Mouse (Mus musculus) liver, embryonic 15.5 days (tissue): ENCODE measurements around the gene Olfr54. TPM values are rescaled to one million over a fixed set of nuclear protein-coding genes. Genes with fewer than 3 reads are reported as not detected.
"Not testable (repeated sequence)": the region's sequence is repeated elsewhere in the genome, so short reads cannot be mapped to it uniquely, and the experiment has no call there.

Experiments used
- ATAC-seq: fragments of 200-750 bp; cut with Nextera tagmentation; 2 replicates; pipeline ENCODE4 v1.8.0; 2017; ENCODE audit warnings: moderate number of reproducible peaks, mild to moderate bottlenecking, moderate library complexity; ENCODE audit not compliant: insufficient read depth
- H3K27ac ChIP-seq: fragments of 300-500 bp; sonication (generic); replicated peaks from 2 replicates; pipeline ENCODE4 v1.5.1; 2015; ENCODE audit warnings: mild to moderate bottlenecking, inconsistent platforms
- H3K27me3 ChIP-seq: fragments of 300-500 bp; sonication (generic); 2 replicates; pipeline ENCODE4 v1.6.1; 2015; ENCODE audit warnings: mild to moderate bottlenecking, inconsistent platforms
- H3K36me3 ChIP-seq: fragments of 300-500 bp; sonication (generic); replicated peaks from 2 replicates; pipeline ENCODE4 v1.6.1; 2015; ENCODE audit warnings: moderate library complexity, mild to moderate bottlenecking, inconsistent platforms
- H3K4me1 ChIP-seq: fragments of 300-500 bp; sonication (generic); replicated peaks from 2 replicates; pipeline ENCODE4 v1.6.1; 2015; ENCODE audit warnings: inconsistent platforms
- H3K4me2 ChIP-seq: fragments of 300-500 bp; sonication (generic); 2 replicates; pipeline ENCODE4 v1.6.1; 2015; ENCODE audit warnings: moderate library complexity, mild to moderate bottlenecking, inconsistent platforms
- H3K4me3 ChIP-seq: fragments of 300-500 bp; sonication (generic); replicated peaks from 2 replicates; pipeline ENCODE4 v1.5.1; 2015; ENCODE audit warnings: mild to moderate bottlenecking, inconsistent platforms
- H3K9ac ChIP-seq: fragments of 300-500 bp; sonication (generic); 2 replicates; pipeline ENCODE4 v1.6.1; 2015; ENCODE audit warnings: moderate library complexity, mild to moderate bottlenecking, inconsistent platforms
- H3K9me3 ChIP-seq: fragments of 300-500 bp; sonication (generic); replicated peaks from 2 replicates; pipeline ENCODE4 v1.6.1; 2016; ENCODE audit warnings: inconsistent platforms
- WGBS: fragments of 180-500 bp; shearing (Covaris S2); methylation state at CpG from one replicate; pipeline ENCODE4 v1.1.7; 2015; ENCODE audit warnings: mixed read lengths; ENCODE audit not compliant: insufficient replicate concordance; 5-methylcytosine and 5-hydroxymethylcytosine counted together
- polyA plus RNA-seq: library from polyadenylated mRNA; unstranded; fragments of >200 nt; fragmentation: Nextera tagmentation; extraction: Ambion mirVana; gene quantifications from 2 replicates; pipeline ENCODE4 v1.2.1, GENCODE M21; 2015

The Olfr54 gene
- not detected in 2 replicates for polyA plus RNA-seq

DNA sequence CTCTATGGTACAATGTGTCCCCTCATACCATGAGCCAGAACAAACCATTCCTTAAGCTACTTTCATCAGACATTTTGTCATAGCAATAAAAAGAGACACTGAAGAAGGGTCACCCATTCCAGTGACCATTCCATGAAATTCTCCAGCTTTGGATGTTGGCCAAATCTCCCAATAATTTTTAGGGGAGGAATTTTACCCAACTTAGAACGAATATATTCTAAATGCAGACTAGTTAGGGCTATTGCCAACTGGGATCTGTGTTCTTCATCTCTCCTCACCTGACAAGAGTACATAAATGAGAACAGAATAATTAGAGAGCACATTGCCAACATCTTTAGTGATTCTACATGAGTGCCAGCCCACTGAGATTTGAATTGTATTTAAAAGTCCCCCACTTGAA lies at the start of gene Olfr54:
Olfr54 (plus strand) TSS at position 301 of the 400 bp plus-strand sequence.
- Histone ChIP-seq H3K4me2 (no peak within 1 kb of the TSS), H3K9me3 (no peaks in the 10 kb centered on the region), H3K4me1 (no peaks in the 10 kb centered on the region), H3K36me3 (no peaks in the 10 kb centered on the region), H3K4me3 (no peak within 1 kb of the TSS), H3K9ac (no peak within 1 kb of the TSS), H3K27me3 (no peaks in the 10 kb centered on the region), H3K27ac (no peak within 1 kb of the TSS)
- ATAC-seq, result no peak
- WGBS, result 21% methylated on average over 1 of the region's 1 CpGs

GRCm38 (mm10) chr11:50964886-50965285 lies 49.1 kb upstream of the Olfr54 start:
- Histone ChIP-seq H3K9me3 (no peaks in the 10 kb centered on the region), H3K9ac (no peak overlapping the region), H3K27me3 (no peaks in the 10 kb centered on the region), H3K4me2 (no peak overlapping the region), H3K27ac (no peak overlapping the region), H3K4me3 (no peak overlapping the region), H3K4me1 (no peaks in the 10 kb centered on the region), H3K36me3 (no peaks in the 10 kb centered on the region)
- no peak for ATAC-seq
- 20% methylated on average over 2 of the region's 2 CpGs for WGBS

GRCm38 (mm10) chr11:50966230-50966629 lies 47.8 kb upstream of the Olfr54 start, which contains the start of gene Olfr1378:
Gene Olfr1378, plus strand, starts transcription at chr11:50966530.
- H3K4me1 ChIP-seq, result no peaks in the 10 kb centered on the region
- H3K4me3 ChIP-seq, result no peak within 1 kb of the TSS
- H3K9ac ChIP-seq, result no peak within 1 kb of the TSS
- WGBS, result 71% methylated on average over 11 of the region's 11 CpGs
- no peaks in the 10 kb centered on the region for H3K27me3 ChIP-seq
- no peak for ATAC-seq
- no peaks in the 10 kb centered on the region for H3K36me3 ChIP-seq
- H3K27ac ChIP-seq, result no peak within 1 kb of the TSS
- no peaks in the 10 kb centered on the region for H3K9me3 ChIP-seq
- H3K4me2 ChIP-seq, result no peak within 1 kb of the TSS

GRCm38 (mm10) chr11:50977216-50977615 lies 36.8 kb upstream of the Olfr54 start:
- Histone ChIP-seq H3K9ac (no peak overlapping the region), H3K27ac (no peak overlapping the region), H3K4me2 (no peak overlapping the region), H3K27me3 (no peaks in the 10 kb centered on the region), H3K9me3 (no peaks in the 10 kb centered on the region), H3K4me1 (no peaks in the 10 kb centered on the region), H3K36me3 (no peaks in the 10 kb centered on the region), H3K4me3 (no peak overlapping the region)
- 64% methylated on average over 4 of the region's 4 CpGs for WGBS
- no peak for ATAC-seq

DNA sequence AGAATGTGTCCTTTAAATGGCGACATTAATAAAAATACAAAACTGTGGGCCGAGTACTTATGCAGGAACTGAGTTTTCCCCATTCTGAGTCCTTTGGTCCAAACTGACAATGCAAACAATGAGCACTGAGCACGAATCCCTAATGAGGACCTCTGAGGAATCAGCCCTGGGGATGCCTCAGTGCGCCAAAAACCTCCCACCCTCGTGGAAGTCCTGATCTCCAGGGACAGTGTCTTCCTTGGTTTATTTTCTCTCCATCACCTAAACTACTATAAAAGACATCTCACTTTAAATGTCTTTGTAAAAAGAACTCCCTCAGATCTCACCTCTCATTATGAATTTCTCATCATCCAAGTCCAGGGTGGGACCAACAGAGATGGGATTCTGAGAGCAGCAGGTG lies 32.4 kb upstream of the Olfr54 start, which contains the start of gene Olfr1377:
Olfr1377 (plus strand) TSS at position 301 of the 400 bp plus-strand sequence.
- Histone ChIP-seq H3K27ac (no peak within 1 kb of the TSS), H3K4me1 (no peaks in the 10 kb centered on the region), H3K4me3 (no peak within 1 kb of the TSS), H3K9me3 (no peaks in the 10 kb centered on the region), H3K9ac (no peak within 1 kb of the TSS), H3K27me3 (no peaks in the 10 kb centered on the region), H3K36me3 (no peaks in the 10 kb centered on the region), H3K4me2 (no peak within 1 kb of the TSS)
- no peak for ATAC-seq
- 42% methylated on average over 5 of the region's 5 CpGs for WGBS

GRCm38 (mm10) chr11:51003296-51003695 lies 10.7 kb upstream of the Olfr54 start, which contains the start of gene Olfr51:
Gene Olfr51, plus strand, starts transcription at chr11:51003596.
- no peaks in the 10 kb centered on the region for H3K27me3 ChIP-seq
- no peak within 1 kb of the TSS for H3K4me3 ChIP-seq
- H3K9ac ChIP-seq, result no peak within 1 kb of the TSS
- no peak within 1 kb of the TSS for H3K4me2 ChIP-seq
- H3K4me1 ChIP-seq, result no peaks in the 10 kb centered on the region
- no peaks in the 10 kb centered on the region for H3K9me3 ChIP-seq
- no peak for ATAC-seq
- H3K27ac ChIP-seq, result no peak within 1 kb of the TSS
- no peaks in the 10 kb centered on the region for H3K36me3 ChIP-seq
- WGBS, result 53% methylated on average over 5 of the region's 5 CpGs

GRCm38 (mm10) chr11:51011821-51012220 lies 2.2 kb upstream of the Olfr54 start:
- WGBS, result 59% methylated on average over 5 of the region's 5 CpGs
- Histone ChIP-seq H3K9ac (no peak overlapping the region), H3K27ac (no peak overlapping the region), H3K4me1 (no peaks in the 10 kb centered on the region), H3K27me3 (no peaks in the 10 kb centered on the region), H3K4me2 (no peak overlapping the region), H3K4me3 (no peak overlapping the region), H3K36me3 (no peaks in the 10 kb centered on the region), H3K9me3 (no peaks in the 10 kb centered on the region)
- no peak for ATAC-seq

- peak; percentile 81 for ATAC-seq
- Histone ChIP-seq H3K9ac (no peak overlapping the region), H3K36me3 (no peaks in the 10 kb centered on the region), H3K27ac (no peak overlapping the region), H3K27me3 (no peaks in the 10 kb centered on the region), H3K4me3 (no peak overlapping the region), H3K4me2 (no peak overlapping the region), H3K9me3 (no peaks in the 10 kb centered on the region), H3K4me1 (no peaks in the 10 kb centered on the region)
- WGBS, result 22% methylated on average over 2 of the region's 2 CpGs
Measured at GRCm38 (mm10) chr11:51016341-51016740, 2.3 kb downstream of the Olfr54 start.

DNA sequence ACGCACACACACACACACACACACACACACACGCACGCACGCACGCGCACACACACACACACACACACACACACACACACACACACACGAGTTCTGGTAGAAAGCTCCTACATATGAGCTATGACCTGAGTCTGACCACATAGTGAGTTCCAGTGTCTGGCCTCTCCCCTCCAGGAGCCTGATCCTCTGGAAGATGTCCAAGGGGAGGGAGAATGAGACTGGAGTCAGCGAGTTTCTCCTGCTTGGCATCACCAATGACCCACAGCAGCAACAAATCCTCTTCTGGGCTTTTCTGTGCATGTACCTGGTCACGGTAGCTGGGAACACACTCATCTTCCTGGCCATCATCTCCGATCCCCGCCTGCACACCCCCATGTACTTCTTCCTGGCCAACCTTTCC lies 12.8 kb downstream of the Olfr54 start:
- H3K4me1 ChIP-seq, H3K27me3 ChIP-seq, ATAC-seq, H3K36me3 ChIP-seq, H3K27ac ChIP-seq, H3K9ac ChIP-seq, H3K9me3 ChIP-seq, H3K4me2 ChIP-seq, H3K4me3 ChIP-seq: not testable (repeated sequence)
- 77% methylated on average over 11 of the region's 11 CpGs for WGBS

DNA sequence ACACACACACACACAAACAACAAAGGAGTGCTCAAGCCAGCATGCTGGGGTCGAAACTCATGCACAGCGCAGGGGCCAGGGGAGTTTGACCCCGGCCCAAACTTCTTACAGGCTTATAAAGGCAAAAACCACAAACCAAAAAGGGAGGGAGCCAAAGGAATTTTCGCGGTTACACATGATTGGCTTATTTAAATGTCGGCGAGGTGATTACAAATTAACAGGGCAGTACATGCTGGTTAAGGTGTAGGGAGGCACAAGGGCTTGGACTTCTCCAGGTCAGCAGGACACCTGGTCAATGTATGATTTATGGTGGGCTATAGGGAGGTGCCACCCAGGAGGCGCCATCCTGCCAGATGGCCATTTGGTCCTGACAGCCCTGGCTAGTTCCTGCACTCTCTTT lies 15.3 kb downstream of the Olfr54 start:
- not testable (repeated sequence) for H3K27me3 ChIP-seq, H3K27ac ChIP-seq, H3K36me3 ChIP-seq, H3K9ac ChIP-seq, ATAC-seq, H3K4me3 ChIP-seq, H3K9me3 ChIP-seq, H3K4me2 ChIP-seq, H3K4me1 ChIP-seq
- 65% methylated on average over 8 of the region's 8 CpGs for WGBS

GRCm38 (mm10) chr11:51030225-51030624 lies 16.2 kb downstream of the Olfr54 start:
- no peak overlapping the region for H3K4me2 ChIP-seq
- no peaks in the 10 kb centered on the region for H3K9me3 ChIP-seq
- no peak for ATAC-seq
- no peak overlapping the region for H3K27ac ChIP-seq
- H3K36me3 ChIP-seq, result no peaks in the 10 kb centered on the region
- no peak overlapping the region for H3K4me3 ChIP-seq
- H3K27me3 ChIP-seq, result no peaks in the 10 kb centered on the region
- 49% methylated on average over 2 of the region's 2 CpGs for WGBS
- no peaks in the 10 kb centered on the region for H3K4me1 ChIP-seq
- no peak overlapping the region for H3K9ac ChIP-seq

GRCm38 (mm10) chr11:51032851-51033250 lies 18.8 kb downstream of the Olfr54 start:
- H3K4me3 ChIP-seq, result no peak overlapping the region
- no peak for ATAC-seq
- H3K27me3 ChIP-seq, result no peaks in the 10 kb centered on the region
- H3K4me2 ChIP-seq, result no peak overlapping the region
- no peaks in the 10 kb centered on the region for H3K9me3 ChIP-seq
- no peak overlapping the region for H3K27ac ChIP-seq
- 17% methylated on average over 1 of the region's 1 CpGs for WGBS
- no peaks in the 10 kb centered on the region for H3K36me3 ChIP-seq
- H3K9ac ChIP-seq, result no peak overlapping the region
- H3K4me1 ChIP-seq, result no peaks in the 10 kb centered on the region
